Mouse (Mus musculus): ENCODE measurements at regions not wholly inside any gene's neighbourhood (a gene's known extent, or its start where the extent isn't known, plus 50 kb on each side); places are given as distances from the start of the nearest gene placed in this dataset.

DNA sequence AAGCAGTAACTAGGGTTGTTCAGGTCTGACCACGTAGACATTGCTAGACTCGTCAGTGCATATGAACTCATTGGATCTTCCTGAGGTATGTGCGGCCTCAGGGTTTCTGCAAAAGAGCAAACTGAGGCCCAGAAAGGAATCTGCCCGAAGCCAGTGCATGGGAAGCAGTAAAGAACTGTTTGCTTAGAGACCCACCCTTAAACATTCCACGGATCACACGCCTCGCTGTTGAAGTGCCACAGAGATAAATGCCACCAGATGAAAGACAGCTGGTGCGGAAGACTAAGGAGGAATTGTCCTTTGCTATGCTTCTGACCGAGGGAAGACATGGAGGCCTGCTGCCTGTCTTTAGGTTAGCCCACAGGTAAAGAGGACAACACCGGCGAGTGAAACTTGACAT is 382.0 kb upstream of the Arglu1 start:
- Histone ChIP-seq H3K27ac (no peak overlapping the region), H3K4me3 (no peak overlapping the region)
- DNase-seq (ENCODE audit: low spot score in 2 of 2): no peak
- no peak for TF ChIP-seq CTCF (conservative IDR thresholded peaks at IDR 0.05)

DNA sequence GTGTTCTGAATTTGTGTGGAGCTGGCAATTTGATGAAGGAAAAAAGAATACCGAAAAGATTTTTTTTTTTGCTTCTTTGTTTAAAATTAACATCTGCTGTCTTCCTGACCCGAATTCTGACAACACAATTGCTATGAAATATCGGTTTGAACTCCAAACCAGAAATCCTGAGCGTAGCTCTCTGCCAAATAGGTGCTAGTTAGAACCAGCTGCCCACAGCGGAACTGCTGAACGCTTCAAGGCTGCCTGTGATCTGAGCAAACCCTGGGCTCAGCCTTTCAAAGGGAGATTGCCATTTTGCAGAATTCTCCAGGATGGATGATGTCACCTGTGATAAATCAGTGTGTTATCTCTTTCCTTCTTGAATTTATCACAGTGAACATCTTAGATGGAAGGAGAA is 380.6 kb upstream of the Arglu1 start:
- no peak overlapping the region for H3K27ac ChIP-seq
- TF ChIP-seq CTCF (conservative IDR thresholded peaks at IDR 0.05): no peak

DNA sequence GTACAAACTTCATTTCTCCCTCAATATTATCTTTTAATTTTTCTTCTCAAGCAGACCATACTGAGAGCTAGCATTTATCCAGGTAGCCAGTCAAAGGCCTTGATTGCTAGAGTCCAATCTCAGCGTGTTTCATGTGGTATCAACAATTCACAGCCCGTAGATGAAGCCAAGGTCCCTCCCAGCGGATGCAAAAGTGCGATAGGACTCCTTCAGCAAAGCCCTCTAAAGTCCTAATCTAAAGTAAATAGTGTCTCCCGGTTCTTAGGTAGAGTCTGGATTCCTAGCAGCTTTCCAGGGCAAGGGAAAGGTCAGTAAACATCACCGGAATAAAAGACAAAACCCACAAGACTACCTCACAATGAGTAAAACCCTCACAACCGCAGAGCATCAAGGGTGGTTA is 379.5 kb upstream of the Arglu1 start:
- Histone ChIP-seq H3K4me3 (no peak overlapping the region), H3K27ac (no peak overlapping the region)
- no peak for TF ChIP-seq CTCF (conservative IDR thresholded peaks at IDR 0.05)
- DNase-seq (ENCODE audit: low spot score in 2 of 2): no peak

More for the DNA sequence above, 380.6 kb upstream of the Arglu1 start:
- DNase-seq (ENCODE audit: low spot score in 2 of 2): no peak
- no peak overlapping the region for H3K4me3 ChIP-seq

DNA sequence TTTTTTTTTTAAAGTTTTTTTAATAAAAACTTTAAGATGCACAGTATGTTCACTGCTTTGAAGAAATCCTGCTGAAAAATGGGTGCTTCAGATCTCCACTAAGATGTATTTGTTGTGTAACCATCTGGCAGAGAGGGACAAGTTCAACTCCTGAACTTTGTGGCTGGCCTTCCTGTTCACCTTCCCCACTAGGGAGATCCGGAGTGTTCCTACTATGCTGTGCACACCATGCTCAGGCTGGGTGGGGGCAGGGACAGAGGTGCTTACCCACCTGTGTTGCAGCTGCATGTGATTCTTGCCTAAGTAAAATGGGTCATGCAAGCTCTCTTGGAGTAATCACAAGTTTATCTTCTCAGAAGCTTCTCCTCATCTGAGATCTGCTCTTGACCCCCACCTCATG is 377.4 kb upstream of the Arglu1 start:
- no peak for DNase-seq (ENCODE audit: low spot score in 2 of 2)
- no peak for TF ChIP-seq CTCF (conservative IDR thresholded peaks at IDR 0.05)
- H3K27ac ChIP-seq: no peak overlapping the region
- no peak overlapping the region for H3K4me3 ChIP-seq

DNA sequence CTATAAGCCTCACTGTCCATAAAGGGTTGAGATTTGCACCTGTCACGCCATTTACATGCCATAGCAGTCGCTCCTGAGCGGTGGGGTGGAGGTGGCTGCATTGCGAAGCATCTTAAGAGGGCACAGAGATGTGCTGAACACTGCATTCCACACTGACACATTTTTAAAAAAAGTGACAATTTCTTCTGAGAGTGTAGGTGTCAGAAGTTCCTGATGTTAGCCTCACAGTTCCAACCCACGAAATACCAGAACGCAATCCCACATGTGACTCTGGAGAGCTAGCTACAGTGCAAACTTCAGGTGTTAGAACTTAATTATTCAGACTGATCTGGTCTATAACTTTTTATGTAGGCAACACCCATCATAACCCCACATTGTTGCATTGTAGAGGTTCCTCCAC is 369.8 kb upstream of the Arglu1 start:
- Histone ChIP-seq H3K27ac (no peak overlapping the region), H3K4me3 (no peak overlapping the region)
- DNase-seq (ENCODE audit: low spot score in 2 of 2): no peak
- no peak for TF ChIP-seq CTCF (conservative IDR thresholded peaks at IDR 0.05)

DNA sequence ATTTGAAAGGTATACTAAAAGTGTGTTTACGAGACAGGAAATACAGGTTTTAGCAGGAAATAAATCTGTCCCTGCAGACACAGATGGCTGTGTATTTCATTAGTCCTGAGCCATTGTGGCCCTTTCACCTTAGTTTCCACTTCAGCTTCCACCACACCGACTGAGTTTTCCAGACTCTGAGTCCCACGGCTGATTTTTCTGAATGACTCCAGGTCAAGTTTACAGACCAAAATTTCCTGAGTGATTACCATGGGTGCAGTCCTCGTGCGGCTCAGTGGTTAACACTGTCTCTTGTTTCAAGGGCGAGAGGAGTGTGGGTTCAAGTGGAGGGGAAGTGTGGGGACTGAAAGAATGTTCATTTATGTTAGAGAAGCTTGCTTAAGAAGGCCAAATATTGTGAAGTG is 365.1 kb upstream of the Arglu1 start:
- H3K27ac ChIP-seq: no peak overlapping the region
- DNase-seq (ENCODE audit: low spot score in 2 of 2): no peak
- H3K4me3 ChIP-seq: no peak overlapping the region
- TF ChIP-seq CTCF (conservative IDR thresholded peaks at IDR 0.05): no peak

DNA sequence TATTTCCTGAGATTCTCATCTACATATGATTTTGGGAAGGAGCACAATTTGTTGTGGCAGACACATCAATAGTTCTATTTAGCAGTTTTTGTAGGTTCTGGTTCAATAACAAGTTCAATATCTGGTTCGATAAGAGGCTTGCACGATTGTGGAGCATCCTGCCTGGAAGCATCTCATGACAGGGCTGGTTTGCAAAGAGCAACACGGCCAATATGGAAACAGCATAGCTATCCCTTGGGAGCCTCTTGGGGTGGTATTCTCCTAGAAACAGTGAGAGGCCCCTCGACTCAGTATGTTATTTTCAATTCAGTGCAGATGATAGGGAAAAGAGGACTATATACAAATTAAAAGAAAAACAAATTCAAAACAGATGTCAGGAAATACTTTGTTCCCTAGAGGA is 364.5 kb upstream of the Arglu1 start:
- Histone ChIP-seq H3K4me3 (no peak overlapping the region), H3K27ac (no peak overlapping the region)
- no peak for TF ChIP-seq CTCF (conservative IDR thresholded peaks at IDR 0.05)
- DNase-seq (ENCODE audit: low spot score in 2 of 2): no peak

DNA sequence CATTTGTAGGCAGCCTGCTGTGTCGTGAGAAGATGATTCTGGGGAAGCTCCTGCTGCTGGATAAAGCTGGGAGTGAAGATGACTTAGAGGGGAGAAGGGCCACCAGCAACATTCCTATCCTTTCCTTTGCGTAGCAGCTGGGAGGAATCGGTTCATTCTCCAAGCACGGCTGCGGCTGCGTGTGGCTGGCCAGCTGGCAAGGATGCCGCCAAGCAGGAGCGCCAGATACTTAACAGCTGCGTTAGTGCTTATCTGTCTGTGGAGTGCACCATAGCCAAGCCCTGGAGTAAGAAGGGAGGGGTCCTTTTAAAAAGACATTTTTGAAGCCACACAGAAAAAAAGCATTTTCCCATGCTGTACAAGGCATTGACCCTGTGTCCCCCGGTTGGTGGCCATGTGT is 361.4 kb upstream of the Arglu1 start:
- H3K27ac ChIP-seq: no peak overlapping the region
- TF ChIP-seq CTCF (conservative IDR thresholded peaks at IDR 0.05): no peak
- H3K4me3 ChIP-seq: no peak overlapping the region
- peak; percentile 24 to 33 for DNase-seq (ENCODE audit: low spot score in 2 of 2)

DNA sequence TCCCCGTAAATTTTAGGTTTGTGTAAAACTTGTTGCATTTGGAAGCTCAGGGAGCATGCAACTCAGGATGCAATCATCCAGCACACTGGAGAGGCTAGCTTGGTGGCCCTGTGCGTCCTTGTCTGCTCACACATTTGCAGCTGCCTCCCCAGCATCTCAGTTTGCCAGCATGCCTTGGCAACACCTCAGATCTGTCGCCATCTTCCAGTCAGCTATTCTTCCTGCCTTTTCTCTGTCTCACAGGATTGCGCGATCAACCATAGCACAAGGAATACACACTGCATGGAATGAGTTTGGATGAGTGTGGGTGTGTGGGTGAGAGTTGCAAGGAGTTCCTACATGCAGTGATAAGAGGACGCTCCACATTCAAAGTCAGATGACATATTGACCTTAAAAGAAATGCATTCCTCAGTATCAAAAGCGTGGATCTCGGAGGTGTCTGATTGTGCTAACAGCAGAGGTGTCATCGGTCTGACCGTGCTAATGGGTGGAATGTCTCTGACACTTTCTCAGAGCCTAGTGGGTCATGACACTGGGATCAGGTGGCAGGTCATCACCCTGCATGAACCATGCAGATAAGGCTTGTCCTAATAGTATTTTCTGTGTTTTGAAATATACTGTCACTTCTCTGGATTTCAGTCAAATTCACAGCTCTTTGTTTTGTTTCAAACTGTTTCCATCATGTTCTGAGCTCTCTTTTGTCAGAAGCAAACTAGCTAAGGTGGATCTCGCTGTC is 360.6 kb upstream of the Arglu1 start:
- no peak for TF ChIP-seq CTCF (conservative IDR thresholded peaks at IDR 0.05)
- Histone ChIP-seq H3K27ac (no peak overlapping the region), H3K4me3 (no peak overlapping the region)
- DNase-seq (ENCODE audit: low spot score in 2 of 2): no peak

DNA sequence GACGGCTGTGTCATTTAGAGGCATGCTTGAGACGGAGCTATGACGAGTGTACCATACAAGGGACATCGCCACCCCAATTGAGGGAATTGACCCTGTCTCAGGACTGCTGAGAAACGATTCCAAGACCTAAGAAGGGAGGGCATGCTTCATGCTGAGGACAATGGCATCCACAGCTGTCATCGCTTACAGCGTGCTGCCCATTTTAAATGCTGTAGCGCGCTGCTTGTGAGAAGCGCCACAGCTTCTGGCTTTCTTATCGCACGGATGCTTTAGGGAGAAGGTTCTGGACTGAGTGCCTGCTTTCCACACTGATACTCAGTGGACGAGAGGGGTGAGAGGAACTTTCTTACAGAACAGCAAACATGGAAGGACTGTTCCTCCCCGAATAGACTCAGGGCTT is 357.8 kb upstream of the Arglu1 start:
- no peak for DNase-seq (ENCODE audit: low spot score in 2 of 2)
- TF ChIP-seq CTCF (conservative IDR thresholded peaks at IDR 0.05): no peak
- Histone ChIP-seq H3K27ac (no peak overlapping the region), H3K4me3 (no peak overlapping the region)

DNA sequence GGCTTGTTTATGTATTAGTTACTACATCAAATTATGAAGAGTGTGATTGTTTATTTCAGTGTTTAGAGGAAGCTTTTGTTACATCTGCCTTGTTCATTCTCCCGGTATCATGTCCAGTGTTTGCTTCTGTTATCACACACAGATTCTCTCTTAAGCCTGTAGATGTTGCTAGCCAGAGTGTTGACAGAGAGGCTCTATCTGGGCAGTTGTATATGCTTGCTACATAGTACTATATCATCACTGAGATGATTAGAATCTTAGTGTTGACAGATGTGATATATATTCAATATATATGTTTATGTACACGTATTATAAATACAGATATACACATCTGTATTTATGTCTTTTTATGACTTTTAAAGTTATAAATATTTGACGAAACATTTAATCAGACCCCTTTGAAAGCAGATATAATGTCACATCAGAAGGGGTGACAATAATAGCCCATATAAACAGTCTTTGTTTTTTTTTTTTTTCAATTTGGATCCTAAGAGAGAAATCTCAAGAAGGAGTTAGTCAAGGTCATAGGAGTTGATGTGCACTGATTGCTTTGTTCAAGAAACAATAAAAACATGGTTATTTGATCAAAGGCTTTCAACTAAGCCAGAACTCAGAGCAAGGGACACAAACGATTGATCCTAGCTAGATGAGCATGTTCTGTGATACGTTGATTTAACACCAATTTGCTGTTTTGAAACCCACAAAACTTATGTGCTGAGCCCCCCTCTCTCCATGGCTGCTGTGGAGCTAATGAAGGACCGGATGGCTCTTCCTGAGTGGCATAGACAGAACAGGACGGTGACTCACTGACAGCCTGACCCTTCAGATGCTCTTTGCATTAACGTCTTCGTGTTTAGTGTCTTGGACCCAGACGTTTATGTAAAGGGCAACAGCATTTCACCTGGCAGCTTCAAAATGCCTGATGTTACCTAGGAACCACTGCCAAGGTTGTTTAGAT is 352.8 kb upstream of the Arglu1 start:
- DNase-seq (ENCODE audit: low spot score in 2 of 2): no peak
- H3K4me3 ChIP-seq: no peak overlapping the region
- no peak overlapping the region for H3K27ac ChIP-seq
- no peak for TF ChIP-seq CTCF (conservative IDR thresholded peaks at IDR 0.05)

DNA sequence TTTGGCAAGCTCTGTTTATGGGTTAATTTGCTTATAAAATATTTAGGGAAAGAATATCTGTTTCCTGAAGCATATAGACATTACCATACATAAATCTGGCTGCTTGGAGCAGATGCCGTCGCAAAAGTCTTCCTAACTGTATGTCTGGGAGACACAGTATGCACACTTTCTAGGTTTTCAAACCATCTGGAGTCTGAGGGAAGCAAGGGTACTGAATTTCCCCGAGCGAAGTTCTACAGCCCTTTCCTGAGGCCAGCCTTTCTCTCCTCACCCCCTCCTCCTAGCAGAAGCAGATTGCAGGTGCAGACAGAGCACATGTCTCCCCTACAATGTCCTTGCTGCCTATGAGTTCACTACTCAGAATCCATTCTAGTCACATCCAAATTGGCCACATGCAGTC is 338.8 kb upstream of the Arglu1 start:
- TF ChIP-seq CTCF (conservative IDR thresholded peaks at IDR 0.05): no peak
- no peak for DNase-seq (ENCODE audit: low spot score in 2 of 2)
- Histone ChIP-seq H3K27ac (no peak overlapping the region), H3K4me3 (no peak overlapping the region)

DNA sequence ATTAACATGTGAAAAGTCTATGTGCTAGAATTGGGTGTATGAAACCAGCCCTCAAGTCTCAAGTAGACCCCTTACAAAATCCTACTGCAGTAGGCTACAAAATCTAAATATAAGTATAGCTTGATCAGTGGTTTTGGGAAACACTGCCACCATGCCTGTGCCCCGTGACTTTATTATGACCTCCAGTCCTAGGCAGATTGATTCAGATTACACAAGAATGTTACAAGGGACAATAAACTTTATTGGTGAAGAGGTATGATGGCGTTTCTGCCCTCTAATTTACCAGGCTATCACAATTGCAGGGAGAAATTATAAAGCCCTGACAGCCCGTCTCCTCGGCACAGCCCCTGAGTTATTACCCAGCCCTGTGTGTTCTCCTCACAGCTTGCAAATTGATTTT is 337.4 kb upstream of the Arglu1 start:
- no peak for DNase-seq (ENCODE audit: low spot score in 2 of 2)
- Histone ChIP-seq H3K4me3 (no peak overlapping the region), H3K27ac (no peak overlapping the region)
- TF ChIP-seq CTCF (conservative IDR thresholded peaks at IDR 0.05): no peak

DNA sequence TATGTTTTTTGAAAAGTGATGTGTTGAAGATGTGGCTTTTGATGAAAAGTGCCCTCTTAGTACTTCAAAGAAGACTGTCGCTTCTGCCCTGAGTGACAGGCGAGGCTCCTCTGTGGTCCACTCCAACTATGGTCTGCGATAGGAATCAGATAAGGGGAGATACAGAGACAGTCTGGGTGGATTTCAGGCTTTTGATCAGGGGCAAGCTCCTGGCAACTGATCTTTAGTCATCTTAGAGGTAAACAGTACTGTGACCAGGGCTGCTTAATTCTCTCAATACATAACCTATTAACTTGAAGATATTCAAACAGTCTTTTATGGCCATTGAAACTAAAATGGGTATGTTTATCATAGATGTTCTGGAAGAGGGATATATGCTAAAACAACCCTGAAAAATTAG is 335.6 kb upstream of the Arglu1 start:
- no peak for TF ChIP-seq CTCF (conservative IDR thresholded peaks at IDR 0.05)
- DNase-seq (ENCODE audit: low spot score in 2 of 2): no peak
- H3K4me3 ChIP-seq: no peak overlapping the region
- H3K27ac ChIP-seq: no peak overlapping the region
